Mouse (Mus musculus) cerebellum, postnatal 14 days (tissue): ENCODE data around the gene Slc5a4a.

Source experiments
- DNase-seq, 2 experiments: peaks; one replicate each; pipeline ENCODE4 v3.0.0; 2021; ENCODE audit warnings: mixed read lengths in 2 of 2

Slc5a4a gene

GRCm38 (mm10) chr10:76147278-76147677 is at the start of gene Slc5a4a:
Slc5a4a (plus strand) TSS chr10:76147451.
- DNase-seq = no peak

DNA sequence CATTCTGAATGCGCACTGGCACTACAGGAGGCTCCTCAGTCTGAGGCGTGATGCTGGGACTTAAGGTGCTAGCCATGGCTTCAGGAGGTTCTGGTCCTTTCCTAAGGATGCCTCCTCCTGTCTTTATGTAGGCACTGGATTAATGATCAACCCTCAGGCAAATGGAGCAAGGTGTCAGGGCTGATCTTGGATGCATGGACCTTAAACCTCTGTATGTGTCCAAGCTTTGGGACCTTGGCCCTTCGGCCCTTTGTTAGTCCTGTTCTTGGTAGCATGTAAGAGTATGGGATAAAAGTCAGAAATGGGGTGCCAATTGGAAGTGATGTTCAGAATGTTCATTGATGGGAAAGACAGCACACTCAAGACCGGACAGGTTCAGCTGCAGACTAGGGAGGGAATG is 36.4 kb upstream of the Slc5a4a start, which contains the start of gene Slc5a4b:
Gene Slc5a4b, minus strand, starts transcription at position 101 of the 400 bp plus-strand sequence.
- no peak for DNase-seq

DNA sequence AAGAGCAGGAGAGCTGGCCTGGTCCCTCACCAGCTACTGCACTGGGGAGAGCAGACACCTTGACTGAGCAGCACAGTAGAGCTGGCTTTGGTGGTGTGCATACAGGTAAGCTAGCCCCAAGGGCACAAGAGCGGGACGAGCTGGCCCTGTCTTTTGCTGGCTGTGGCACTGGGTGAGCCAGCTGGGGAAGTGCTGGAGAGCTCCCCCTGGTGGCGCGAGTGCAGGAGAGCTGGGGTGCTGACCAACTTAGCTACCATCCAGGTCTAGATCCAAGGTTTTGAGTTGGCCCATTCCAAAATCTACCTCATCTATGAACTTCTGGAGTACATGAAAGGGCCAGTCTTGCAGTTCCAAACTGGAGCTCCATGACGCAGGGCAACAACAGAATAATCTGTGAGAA is 29.3 kb upstream of the Slc5a4a start:
- DNase-seq = peak; percentile 42 to 57

DNA sequence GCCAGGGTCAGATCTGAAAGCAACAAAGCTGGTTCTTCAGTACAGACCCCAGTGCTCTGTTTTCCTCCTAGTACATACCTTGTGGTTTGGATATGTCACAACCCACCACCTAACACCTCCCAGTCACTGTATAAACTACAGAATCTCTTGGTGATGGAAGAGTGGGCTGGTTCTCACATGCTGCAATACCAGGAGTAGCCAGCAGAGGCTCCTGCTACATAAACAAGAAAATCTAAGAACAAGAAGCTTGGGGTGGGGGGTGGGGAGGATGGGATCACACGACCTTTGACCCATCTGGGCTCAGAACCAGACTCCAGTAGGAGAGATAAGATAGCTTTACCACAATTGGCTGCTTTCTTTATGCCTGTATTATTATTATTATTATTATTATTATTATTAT is 28.5 kb upstream of the Slc5a4a start:
- DNase-seq = peak in 1 of 2 experiments; percentile 40

GRCm38 (mm10) chr10:76120124-76120711 is 27.0 kb upstream of the Slc5a4a start:
- peak in 1 of 2 experiments; percentile 8 for DNase-seq

GRCm38 (mm10) chr10:76121495-76121894 is 25.8 kb upstream of the Slc5a4a start:
- no peak for DNase-seq

DNA sequence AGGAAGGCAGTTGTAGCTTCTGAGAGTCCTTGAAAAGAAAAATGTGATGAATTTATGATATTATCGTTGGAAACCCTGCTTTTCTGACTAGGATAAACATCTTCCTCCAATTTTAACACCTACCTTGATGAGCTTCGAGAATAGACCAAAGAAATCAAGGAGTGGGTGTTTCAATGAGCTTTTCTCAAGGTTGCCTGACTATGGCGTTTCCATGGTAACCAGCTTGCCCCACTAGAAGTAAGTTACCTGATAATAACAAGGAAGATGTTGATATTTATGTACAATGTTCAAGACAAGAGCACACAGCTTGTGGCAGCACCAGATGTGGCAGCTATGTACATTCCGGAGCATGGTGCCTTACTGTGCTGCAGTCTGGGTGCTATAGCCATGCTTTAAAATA is 14.7 kb upstream of the Slc5a4a start:
- DNase-seq = no peak

DNA sequence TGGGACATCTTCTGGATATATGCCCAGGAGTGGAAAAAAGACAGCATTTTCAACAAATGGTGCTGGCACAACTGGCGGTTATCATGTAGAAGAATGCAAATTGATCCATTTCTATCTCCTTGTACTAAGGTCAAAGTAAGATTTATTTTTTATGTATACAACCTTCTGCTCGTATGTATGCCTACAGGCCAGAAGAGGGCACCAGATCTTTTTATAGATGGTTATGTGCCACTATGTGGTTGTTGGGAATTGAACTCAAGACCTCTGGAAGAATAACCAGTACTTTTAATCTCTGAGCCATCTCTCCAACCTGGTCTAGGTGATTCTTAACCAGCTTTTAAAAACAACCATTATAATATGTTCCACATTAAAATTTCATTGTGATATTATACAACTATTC is 10.9 kb upstream of the Slc5a4a start:
- DNase-seq = no peak

- DNase-seq = no peak
Measured at GRCm38 (mm10) chr10:76146846-76147245, 405 bp upstream of the Slc5a4a start.

- DNase-seq = peak; percentile 55 to 66
Measured at GRCm38 (mm10) chr10:76155911-76156310, 8.7 kb downstream of the Slc5a4a start.

GRCm38 (mm10) chr10:76157528-76157927 is 10.3 kb downstream of the Slc5a4a start:
- no peak for DNase-seq

GRCm38 (mm10) chr10:76158009-76158408 is 10.8 kb downstream of the Slc5a4a start:
- no peak for DNase-seq

DNA sequence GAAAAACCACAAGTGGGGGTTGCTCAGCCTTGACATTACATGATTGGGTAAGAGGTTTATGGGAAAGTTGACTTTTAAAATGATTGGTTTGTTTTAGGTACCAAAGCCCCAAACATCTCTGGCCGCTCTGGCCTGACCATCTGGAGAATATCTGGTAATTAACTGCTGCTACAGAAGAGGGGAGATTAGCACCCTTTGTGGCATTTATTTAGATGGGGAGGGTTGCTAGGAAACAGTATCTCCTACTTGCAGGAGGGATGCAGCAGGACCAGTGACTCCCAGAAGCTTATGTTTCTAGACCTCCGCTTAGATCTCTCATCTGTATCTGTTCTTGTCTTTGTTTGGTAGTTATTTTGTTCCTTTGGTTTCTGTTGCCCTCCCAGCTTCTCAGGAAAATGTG is 27.6 kb downstream of the Slc5a4a start:
- DNase-seq = no peak

DNA sequence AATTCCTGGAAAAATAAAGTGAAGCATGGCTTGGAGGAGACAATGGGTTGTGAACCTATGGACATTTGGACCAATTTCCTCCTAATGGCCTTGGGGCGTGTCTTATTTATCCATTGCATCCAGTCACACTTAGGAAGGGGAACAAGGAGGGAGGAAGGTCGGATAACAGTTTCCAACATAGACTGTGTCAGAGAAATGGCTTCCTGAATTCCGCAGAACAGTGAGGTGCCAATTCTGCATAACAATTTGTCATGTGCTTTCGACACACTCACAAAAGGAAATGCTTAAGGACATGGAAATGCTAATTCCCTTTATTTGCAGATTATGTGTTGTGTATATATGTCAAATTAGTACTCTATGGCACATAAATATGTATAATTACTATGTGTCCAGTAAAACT is 38.0 kb downstream of the Slc5a4a start:
- no peak for DNase-seq

DNA sequence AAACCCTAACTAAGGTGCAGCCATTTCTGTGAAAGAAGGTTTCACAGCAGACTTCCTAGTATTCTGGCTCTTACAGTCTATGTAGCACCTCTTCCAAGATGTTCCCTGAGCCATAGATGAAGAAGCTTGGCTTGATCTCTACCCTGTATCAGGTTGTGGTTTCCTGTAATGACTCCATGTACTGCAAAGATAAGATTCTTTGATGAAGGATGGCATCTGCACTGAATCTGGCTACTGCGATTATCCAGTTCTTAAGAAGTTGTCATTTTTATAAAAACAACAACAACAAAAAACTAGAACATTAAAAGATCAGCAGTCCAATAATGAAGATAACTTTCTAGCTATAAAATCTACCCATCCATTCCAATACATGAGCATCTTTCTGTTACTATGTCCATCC is 40.8 kb downstream of the Slc5a4a start:
- no peak for DNase-seq

GRCm38 (mm10) chr10:76201416-76201815 is 54.2 kb downstream of the Slc5a4a start:
- DNase-seq = no peak

GRCm38 (mm10) chr10:76201978-76202377 is 54.7 kb downstream of the Slc5a4a start:
- peak; percentile 88 to 95 for DNase-seq

DNA sequence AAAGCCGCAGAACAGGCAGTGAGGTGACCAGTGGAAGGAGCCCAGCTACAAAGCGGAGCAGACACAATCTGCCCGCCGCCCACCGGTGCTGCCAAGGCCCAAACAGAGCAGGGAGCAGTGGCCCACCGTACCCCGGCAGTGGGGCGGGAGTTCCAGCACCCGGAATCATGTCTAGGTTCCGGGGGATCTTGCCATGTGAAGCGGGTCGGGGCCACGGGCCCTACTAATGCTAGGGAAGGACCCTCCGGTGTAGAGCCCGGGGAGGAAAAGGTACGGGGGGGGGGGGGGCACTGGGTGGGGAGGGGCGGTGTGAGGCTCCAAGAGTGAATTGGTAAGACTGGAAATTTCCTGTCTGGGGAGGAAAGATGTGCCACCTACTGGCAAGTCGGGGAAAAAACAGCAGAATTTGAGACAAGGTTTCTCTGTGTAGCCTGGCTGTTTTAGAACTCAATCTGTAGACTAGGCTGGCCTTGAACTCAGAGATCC is 56.6 kb downstream of the Slc5a4a start:
- DNase-seq = peak; percentile 69 to 70

- no peak for DNase-seq
Measured at GRCm38 (mm10) chr10:76207262-76207796, 60.1 kb downstream of the Slc5a4a start.

- no peak for DNase-seq
Measured at GRCm38 (mm10) chr10:76209241-76209640, 62.0 kb downstream of the Slc5a4a start.

GRCm38 (mm10) chr10:76210806-76211205 is 63.6 kb downstream of the Slc5a4a start:
- no peak for DNase-seq

GRCm38 (mm10) chr10:76212121-76212520 is 64.9 kb downstream of the Slc5a4a start:
- DNase-seq = no peak

DNA sequence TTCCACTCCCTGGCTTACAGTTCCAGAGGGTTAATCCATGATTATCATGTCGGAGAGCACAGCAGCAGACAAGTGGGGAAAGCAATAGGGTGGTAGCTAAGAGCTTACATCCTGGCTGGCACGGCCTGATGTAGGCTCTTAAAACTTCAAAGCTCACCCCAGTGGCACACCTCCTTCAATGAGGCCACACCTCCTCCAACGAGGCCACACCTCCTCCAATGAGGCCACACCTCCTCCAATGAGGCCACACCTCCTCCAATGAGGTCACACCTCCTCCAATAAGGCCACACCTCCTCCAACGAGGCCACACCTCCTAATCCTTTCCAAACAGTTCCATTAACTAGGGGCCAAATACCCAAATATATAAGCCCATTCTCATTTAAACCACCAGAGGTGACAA is 66.9 kb downstream of the Slc5a4a start:
- DNase-seq = no peak

GRCm38 (mm10) chr10:76217056-76217455 is 69.8 kb downstream of the Slc5a4a start:
- DNase-seq = no peak

GRCm38 (mm10) chr10:76218240-76218639 is 71.0 kb downstream of the Slc5a4a start:
- DNase-seq = no peak
